Mouse (Mus musculus): ENCODE data around the gene Elovl3.
A peak's percentile ranks its signal among the peaks of the same experiment; 100 is the strongest.
"Not testable (repeated sequence)": the region's sequence is repeated elsewhere in the genome, so short reads cannot be mapped to it uniquely, and the experiment has no call there.

Elovl3 gene

GRCm38 (mm10) chr19:46135789-46136638 lies 4.3 kb downstream of the Elovl3 start:
- no peak for DNase-seq (ENCODE audit: low spot score)

DNA sequence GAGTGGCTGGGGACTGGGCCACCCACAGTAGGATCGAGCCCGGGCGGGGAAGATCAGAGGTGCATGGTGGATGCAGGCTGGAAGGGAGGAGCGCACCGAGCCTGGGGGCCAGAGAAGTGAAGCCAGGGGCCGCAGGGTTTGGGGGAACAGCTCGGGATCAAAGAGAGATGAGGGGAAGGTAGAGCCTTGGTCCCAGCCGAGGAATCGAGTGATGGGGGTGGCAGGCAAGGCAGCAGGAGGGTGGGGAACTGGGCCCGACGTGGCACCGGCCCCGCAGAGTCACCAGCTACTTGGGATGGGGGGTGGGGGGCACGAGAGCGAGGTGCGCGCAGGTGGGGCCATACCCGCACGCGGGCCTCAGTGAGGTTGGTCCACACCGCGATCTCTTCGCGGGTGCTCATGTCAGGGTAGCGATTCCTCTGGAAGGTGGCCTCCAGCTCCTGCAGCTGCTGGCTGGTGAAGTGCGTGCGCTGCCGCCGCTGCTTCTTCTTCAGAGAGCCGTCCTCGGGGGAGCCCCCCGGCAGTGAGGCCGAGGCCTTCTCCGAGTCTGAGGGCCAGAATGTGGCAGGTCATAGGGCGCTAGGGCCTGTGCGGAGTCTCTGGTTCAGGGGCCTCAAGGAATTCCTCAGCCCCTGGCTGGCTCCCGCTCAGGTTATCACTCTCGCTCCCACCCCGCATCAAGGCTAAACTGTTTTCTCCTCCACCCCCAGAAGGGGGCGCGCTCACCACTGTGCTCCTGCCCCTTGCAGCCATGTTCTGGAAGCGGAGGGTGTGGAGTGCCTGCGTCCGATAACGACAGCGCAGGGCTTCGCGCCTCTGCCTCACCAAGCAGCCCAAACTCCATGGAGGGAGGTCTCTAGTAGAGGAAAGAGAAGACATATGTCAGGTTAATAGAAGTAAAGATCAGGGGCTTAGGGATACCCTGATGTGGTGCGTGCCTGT lies 5.2 kb downstream of the Elovl3 start:
- no peak for DNase-seq (ENCODE audit: low spot score)

GRCm38 (mm10) chr19:46140324-46140723 lies 8.6 kb downstream of the Elovl3 start:
- DNase-seq (ENCODE audit: low spot score), result no peak

- DNase-seq (ENCODE audit: low spot score), result no peak
Measured at GRCm38 (mm10) chr19:46141091-46141490, 9.4 kb downstream of the Elovl3 start.

DNA sequence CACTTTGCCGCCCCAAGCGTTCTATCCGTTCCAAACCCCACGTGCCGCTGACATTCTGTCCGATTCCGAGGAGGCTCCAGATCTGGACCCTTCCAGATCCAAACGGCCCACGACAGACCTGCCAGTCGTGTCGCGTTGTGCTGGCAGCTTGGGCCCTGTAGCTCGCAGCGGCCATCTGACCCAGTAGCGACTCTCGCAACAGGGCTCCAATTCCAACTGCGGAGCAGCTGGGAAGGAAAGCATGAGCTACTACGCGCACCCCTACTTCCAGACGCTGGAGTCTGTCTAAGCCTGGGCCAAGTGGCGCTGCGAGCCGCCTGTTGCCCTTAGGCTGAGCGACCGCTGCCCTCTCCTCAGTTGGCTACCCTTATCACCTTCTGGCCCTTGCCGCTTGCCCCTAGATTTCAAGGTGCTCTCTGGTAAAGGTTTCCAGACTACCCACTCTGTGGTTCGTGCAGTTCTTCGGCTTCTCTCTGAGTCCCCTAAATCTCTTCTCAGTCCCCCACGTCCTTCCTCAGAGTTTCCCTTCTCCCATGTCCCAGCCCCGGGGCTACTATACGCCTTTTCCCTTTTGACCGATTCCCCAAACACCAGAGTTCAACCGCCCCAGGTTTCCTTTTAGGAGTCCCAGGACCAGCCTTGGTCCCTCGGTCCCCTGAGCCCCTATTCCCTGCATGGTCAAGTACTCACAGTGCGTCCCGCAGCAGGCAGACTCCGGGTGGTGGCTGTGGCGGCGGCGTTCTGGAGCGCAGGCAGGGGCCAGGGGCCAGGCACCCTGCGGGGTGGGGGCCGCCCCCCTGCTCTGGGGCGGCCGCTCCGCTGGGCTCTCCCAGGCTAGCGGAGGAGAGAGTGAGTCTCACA lies 16.0 kb downstream of the Elovl3 start, which contains the start of gene Pitx3:
Gene Pitx3, minus strand, starts transcription at position 816 of the 861 bp plus-strand sequence.
- DNase-seq (ENCODE audit: low spot score), result no peak

DNA sequence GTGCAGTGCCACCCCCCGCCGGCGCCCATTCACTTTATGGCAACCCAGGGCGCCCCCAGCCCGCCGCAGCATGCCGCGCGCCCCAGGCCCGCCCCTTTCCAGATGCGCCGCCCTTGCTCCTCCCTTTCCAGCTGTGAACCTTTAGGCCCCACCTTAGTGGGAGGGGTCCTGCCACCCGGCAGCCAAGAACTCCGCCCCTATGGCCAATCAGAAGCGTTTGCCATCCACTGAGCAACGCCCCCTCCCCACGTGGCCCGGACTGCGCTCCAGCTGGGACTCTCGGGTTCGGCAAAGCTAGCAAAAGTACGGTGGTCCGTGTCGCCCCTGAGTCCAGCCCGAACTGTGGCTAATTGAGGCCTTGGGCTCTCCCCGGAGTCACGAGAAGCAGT lies 16.7 kb downstream of the Elovl3 start:
- DNase-seq (ENCODE audit: low spot score), result peak; percentile 80

- no peak for DNase-seq (ENCODE audit: low spot score)
Measured at GRCm38 (mm10) chr19:46149091-46149490, 17.4 kb downstream of the Elovl3 start.

- peak; percentile 94 for DNase-seq (ENCODE audit: low spot score)
Measured at GRCm38 (mm10) chr19:46152127-46152803, 20.6 kb downstream of the Elovl3 start, which contains the start of gene Gbf1. Gene Gbf1 (plus strand): TSS chr19:46152509.

DNA sequence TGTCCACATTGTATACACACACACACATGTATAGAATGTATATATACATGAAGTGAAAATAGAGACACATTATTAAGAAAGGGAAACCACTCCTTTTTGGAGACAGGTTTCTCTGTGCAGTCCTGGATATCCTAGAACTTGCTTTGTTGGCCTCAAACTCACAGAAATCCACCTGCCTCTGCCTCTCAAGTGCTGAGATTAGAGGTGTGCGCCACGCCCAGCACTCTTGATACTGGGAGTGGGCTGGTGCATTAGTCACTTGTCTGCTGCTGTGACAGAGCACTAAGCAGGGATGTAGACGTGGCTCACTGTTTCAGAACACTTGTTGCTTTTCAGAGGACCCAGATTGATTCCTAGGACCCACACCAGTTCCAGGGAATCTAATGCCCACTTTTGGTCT lies 34.3 kb downstream of the Elovl3 start:
- no peak for DNase-seq (ENCODE audit: low spot score)

DNA sequence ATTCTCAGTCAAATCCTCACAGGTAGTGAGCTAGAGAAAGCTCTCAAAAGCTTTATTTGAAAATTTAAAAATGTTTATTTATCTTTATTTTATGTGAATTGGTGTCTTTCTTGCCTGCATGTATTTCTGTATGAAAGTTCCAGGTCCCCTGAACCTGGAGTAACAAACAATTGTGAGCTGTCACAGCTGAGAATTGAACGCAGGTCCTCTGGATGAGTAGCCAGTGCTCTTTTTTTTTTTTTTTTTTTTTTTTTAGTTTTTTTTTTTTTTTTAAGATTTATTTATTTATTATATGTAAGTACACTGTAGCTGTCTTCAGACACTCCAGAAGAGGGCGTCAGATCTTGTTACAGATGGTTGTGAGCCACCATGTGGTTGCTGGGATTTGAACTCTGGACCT lies 35.5 kb downstream of the Elovl3 start:
- DNase-seq (ENCODE audit: low spot score), result not testable (repeated sequence)

DNA sequence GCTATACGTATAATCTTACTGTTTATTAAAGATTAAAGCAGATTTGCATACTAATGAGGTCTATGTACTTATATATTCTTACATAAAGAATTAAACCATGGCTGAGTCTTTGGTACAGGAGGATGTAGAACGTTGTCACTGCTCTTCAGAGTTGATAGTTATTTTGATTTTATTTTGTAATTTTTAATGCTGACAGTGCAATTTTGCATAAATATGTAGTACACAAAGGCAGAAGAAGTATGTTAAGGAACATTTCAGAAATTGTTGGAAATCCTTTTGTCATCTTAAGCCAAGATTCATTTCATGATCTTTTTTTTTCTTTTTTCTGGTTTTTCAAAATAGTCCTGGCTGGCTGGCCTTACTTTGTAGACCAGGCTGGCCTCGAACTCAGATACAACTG lies 37.7 kb downstream of the Elovl3 start:
- no peak for DNase-seq (ENCODE audit: low spot score)

- DNase-seq (ENCODE audit: low spot score), result no peak
Measured at GRCm38 (mm10) chr19:46169913-46170312, 38.2 kb downstream of the Elovl3 start.

DNA sequence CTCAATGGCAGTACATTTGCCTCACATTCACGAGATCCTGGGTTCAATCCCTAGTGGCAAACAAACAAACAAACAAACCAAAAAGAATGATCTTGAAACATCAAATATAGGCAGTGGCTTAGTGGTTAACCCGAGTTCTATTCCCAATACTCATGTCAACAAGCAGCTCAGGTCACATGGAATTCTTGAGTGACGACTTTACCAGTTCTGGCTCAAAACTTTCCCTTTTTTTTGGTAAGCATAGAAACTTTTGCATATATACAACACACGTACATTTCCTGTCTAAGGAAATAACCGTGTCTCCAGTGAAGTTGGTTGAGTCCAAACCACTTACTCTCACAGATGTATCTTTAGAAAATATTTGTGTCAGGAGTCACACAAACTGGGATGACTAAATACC lies 40.8 kb downstream of the Elovl3 start:
- DNase-seq (ENCODE audit: low spot score), result no peak

- no peak for DNase-seq (ENCODE audit: low spot score)
Measured at GRCm38 (mm10) chr19:46175173-46175572, 43.5 kb downstream of the Elovl3 start.

GRCm38 (mm10) chr19:46177046-46177445 lies 45.3 kb downstream of the Elovl3 start:
- no peak for DNase-seq (ENCODE audit: low spot score)

DNA sequence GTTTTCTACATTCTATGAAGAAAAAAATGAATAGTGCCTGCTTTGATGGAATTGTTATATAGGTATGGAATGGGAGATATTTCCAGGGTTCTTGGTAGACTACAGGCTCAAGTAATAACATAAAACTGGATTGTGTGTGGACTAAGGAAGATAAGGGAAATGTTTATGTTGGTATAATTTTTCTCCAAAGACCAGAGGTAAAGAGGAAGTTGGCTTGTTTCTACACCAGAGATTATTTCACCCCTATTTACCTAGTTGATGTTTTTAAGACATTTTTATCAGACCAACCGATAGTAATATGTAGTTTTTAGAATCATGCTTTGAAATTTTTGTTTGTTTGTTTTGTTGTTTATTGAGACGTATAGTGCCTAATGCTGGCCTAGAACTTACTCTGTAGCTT lies 48.6 kb downstream of the Elovl3 start:
- no peak for DNase-seq (ENCODE audit: low spot score)

GRCm38 (mm10) chr19:46182241-46182640 lies 50.5 kb downstream of the Elovl3 start:
- no peak for DNase-seq (ENCODE audit: low spot score)

Measured in ovary, adult 18-20 months (tissue).